Mouse (Mus musculus): Measurements from ENCODE around the gene Fam53b. TPM values are rescaled to one million over a fixed set of nuclear protein-coding genes. Genes with fewer than 3 reads are reported as not detected.

Gene Fam53b
- total RNA-seq, 2 experiments from 2014 or later, result 69.7 to 74.4 TPM

GRCm38 (mm10) chr7:132713483-132714126 is 100.1 kb downstream of the Fam53b start:
- DNase-seq (ENCODE audit: low spot score in 2 of 2), result no peak

- DNase-seq (ENCODE audit: low spot score in 2 of 2), result no peak
Observed at GRCm38 (mm10) chr7:132712956-132713355, 100.7 kb downstream of the Fam53b start.

DNA sequence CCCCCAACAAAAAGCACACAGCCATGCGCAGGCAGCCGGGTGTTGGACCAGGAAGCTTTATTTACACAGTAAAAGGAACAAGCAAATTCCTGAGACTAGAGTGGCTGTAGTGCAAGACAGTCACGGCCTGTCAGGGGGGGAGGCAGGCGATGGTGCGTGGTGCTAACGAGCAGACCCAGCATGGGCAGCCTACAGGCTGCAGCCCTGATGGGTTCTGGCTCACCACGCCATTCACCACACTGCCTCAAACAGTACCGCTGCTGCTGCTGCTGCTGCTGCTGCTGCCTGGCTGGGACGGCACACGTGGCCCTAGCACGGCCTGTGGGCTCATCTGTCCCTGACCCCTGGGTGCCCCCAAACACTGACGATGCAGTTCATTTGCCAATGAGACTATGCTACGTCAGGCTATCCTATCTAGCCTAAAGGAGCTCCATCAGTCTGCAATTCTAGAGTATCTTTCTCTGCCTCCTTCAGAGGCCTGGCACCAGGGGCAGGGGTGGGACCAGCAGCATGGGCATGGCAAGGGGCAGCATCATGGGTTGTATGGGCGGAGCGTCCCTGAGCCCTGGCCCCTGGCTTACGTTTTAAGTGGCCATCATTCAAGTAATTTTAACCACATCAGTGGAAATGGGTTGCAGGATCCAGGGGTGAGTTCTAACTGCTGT is 101.5 kb downstream of the Fam53b start:
- DNase-seq (ENCODE audit: low spot score in 2 of 2), result no peak

DNA sequence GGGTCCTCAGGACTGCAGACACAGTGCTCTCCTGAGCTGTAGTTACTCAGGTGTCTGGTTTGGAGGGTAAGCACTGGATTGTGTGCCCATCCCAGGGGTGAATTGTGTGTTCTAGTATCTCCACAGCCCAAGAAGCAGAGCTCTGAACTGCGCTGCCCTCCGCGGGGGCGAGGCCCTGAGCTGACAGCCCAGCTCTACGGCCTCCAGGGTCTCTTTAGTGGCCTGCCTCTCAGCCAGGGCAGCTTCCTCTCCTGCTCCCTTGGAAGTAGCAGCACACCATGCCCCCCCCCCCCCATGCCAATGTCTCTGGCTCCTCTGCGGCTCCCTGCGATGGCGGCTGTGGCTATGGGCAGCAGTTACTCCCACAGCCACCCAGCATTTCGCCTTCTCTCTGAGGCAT is 102.1 kb downstream of the Fam53b start:
- DNase-seq (ENCODE audit: low spot score in 2 of 2), result no peak

- DNase-seq (ENCODE audit: low spot score in 2 of 2), result no peak
Observed at GRCm38 (mm10) chr7:132705130-132705529, 108.6 kb downstream of the Fam53b start.

GRCm38 (mm10) chr7:132704310-132704875 is 109.3 kb downstream of the Fam53b start:
- DNase-seq (ENCODE audit: low spot score in 2 of 2), result no peak

DNA sequence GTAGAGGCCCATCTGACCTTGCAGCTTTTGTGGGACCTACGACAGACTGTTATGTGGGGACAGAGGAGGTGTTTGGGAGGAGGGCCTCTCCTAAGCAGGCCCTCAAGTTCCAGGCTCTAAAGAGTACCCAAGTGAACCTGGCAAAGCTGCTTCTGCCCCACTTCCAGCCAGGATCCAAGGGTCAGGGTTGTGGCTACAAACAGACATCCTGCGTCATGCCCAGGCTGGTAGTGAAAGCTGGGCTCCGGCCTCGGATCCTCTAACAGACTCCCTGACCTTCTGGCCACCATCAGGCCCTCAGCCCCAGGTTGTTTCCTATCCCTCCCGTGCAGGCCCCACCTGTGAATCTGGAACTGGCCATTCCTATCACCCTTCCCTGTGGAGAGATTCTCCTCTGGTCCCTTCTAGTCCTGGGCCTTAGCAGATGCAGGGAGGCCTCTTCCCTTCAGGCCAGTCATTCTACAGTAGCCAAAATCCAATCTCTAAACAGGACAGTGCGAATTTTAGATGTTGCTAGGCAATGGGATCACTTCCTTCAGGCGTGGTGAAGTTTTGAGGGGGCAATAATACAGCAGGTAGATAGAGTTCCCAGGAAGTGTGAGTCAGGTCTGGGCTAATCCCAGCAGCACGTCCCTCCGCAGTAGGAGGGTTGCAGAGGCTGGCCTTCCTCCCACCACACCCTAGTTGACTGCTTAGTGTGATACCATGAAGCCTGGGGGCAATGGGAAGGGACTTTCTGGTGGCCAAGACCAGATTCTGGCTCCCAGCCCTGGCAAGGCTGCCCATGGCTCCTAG is 110.0 kb downstream of the Fam53b start:
- DNase-seq (ENCODE audit: low spot score in 2 of 2), result no peak

GRCm38 (mm10) chr7:132702492-132703070 is 111.1 kb downstream of the Fam53b start:
- DNase-seq (ENCODE audit: low spot score in 2 of 2), result no peak

DNA sequence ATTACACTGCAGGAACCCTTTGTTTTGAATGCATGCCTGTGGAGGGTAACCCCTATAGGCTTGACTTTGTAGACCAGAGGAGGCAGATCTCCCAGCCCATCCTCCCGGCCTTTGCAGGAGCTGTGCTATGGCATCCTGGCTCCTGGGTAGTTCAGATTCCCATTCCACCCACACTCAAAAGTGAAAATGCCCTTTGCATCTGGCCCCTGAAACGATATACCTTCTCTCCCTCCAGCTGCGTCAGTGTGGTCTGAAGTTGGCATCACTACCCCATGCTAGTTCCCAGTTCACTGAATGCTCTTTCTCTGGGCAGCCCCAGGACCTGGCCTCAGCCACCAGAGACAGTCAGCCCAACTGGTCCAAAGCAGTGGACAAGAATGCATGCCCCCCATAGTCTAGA is 111.7 kb downstream of the Fam53b start:
- DNase-seq (ENCODE audit: low spot score in 2 of 2), result no peak

- no peak for DNase-seq (ENCODE audit: low spot score in 2 of 2)
Observed at GRCm38 (mm10) chr7:132701412-132701811, 112.3 kb downstream of the Fam53b start.

DNA sequence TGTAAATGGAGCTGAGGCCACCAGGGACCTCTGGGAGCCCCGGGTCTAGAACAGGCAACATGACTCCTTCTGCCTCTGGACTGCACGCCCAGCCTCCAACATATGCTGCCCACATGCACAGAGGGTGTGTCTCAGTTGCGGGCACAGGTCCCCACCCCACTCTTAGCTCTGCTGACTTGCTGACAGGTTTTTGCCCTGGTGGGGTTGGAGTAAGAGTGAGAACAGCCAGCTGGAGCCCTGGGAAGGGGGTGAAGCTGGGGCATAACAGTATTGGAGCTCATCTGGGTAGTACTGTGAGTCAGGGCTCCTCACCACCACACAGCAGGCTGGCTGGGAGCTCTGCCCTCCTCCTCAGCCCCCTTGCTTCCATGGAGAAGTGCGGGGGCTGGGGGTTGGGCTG is 113.6 kb downstream of the Fam53b start:
- no peak for DNase-seq (ENCODE audit: low spot score in 2 of 2)

- no peak for DNase-seq (ENCODE audit: low spot score in 2 of 2)
Observed at GRCm38 (mm10) chr7:132699639-132700038, 114.0 kb downstream of the Fam53b start.

- no peak for DNase-seq (ENCODE audit: low spot score in 2 of 2)
Observed at GRCm38 (mm10) chr7:132699165-132699564, 114.5 kb downstream of the Fam53b start.

DNA sequence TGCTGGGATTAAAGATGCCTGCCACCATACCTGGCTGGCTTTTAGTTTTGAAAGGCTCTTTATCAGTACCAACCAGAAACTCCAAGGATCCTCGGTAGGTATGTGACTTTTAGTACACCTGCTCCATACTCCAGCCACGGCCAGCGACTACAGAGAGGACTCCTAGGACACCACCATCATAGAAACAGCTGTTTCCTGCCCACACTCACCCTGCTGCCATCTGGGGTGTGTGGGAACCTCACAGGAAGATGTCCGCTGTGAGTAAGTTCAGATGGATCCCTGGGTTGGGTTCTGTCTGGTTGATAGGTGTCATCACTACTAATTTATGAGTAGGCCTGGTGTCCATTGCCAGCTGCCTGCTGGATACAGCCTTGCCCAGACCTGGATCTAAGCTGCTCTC is 114.9 kb downstream of the Fam53b start:
- DNase-seq (ENCODE audit: low spot score in 2 of 2), result no peak

GRCm38 (mm10) chr7:132697258-132697796 is 116.4 kb downstream of the Fam53b start:
- DNase-seq (ENCODE audit: low spot score in 2 of 2), result no peak

DNA sequence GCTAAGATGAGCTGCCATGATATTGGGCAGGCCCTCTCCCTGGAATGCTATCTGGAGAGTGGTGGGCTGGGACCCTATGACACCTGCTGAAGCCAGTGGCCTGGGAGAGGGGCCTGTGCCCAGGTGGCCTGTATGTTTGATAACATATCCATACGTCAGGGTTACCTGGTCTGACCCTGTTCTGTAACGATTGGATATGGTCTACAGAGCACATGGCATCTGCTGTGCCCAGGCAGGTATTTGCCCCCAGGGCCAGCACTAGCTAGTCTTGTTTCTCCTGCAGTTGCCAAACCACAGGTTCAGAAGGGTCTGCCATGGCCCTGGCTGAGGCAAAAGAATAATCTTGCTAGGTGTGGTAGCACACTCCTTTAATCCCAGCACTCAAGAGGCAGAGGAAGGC is 120.1 kb downstream of the Fam53b start:
- no peak for DNase-seq (ENCODE audit: low spot score in 2 of 2)

DNA sequence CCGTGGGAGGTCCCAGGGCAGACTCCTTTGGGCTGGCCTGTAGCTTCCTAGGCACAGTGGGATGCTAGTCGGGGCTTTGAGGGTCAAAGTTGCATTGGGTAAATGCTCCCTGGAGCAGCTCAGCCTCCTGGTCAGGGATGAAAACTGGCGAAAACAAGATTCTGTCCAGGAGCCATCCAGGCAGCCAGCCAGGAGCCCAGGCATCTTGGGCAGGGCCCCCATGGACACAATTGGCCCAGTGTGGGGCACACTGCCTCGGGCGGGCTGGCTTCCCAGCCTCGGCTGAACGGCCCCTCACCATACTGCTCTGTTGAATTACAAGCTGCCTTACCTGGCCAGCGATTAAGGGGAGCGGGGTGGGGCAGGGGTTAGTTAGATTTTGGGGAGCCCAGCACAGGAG is 121.0 kb downstream of the Fam53b start:
- DNase-seq (ENCODE audit: low spot score in 2 of 2), result no peak

DNA sequence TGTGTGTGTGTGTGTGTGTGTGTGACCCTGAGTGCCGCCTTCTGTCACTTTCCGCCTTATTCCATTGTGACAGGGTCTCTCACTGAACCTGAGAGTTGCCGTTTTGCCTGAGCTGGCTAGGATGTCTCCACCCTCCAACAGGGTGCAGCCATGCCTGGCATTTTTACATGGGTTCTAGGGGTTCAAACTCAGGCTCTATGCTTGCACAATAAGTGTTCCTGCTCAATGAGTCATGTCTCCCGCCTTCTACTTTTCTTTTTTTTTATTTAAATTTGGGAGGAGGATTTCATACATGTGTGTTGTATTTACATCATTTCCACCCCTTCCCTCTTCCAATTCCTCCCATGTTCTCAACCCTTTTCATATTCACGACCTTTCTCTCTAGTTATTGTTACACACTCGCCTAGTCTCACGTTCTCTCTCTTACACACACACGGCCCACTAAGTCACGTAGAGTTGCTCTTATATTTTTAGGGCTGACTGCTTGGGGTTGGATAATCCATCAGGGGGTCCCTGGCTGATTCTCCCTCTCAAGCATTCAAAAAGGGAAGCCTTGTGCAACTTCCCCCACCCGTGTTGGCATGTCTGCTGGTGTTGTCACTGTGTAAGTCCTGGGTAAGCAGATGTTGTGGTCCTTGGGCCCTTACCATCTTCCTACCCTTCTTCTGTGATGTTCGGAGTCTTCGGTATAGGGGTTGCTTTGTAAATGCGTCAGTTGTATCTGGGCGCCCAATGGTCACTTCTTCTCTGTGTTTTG is 122.8 kb downstream of the Fam53b start:
- DNase-seq (ENCODE audit: low spot score in 2 of 2), result no peak

- DNase-seq (ENCODE audit: low spot score in 2 of 2), result no peak
Observed at GRCm38 (mm10) chr7:132689722-132690121, 124.0 kb downstream of the Fam53b start.

DNA sequence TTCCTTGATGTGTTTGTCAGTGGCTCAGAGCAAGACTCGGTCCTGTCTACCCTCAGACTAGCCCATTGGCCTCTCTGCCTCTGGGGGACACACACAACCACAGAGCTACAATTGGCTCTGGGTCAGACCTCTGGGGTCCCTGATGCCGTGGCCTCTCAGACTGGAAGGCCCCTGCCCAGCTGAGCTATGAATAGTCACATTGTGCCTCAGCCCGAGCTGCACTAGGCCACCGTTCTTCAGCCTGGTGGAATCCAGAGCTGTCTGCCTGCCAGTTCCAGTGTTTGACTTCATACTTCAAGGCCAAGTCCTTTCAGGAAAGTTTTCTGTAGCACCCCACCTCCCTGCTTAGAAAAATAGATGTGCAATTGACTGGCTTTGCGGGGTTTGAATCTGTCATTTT is 125.0 kb downstream of the Fam53b start:
- DNase-seq (ENCODE audit: low spot score in 2 of 2), result no peak

DNA sequence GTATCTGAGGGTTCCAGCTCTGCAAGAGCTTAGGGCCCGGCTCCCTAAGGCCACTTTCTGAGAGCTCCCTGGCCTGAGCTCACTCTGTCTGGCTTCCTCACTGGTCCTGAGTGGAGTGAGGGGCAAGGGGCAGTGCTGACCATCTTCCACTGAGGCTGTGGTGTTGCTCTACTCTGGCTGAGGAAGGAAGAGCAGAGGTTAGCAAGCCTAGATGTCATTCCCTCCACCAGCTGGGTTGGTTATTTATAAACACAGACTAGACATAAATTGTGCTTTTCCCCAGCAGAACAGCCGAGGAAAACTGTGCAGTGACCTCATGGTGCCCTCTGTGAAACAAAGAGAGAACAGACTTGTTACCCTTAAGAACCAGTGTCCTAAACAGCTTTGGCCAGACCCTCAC is 125.8 kb downstream of the Fam53b start:
- no peak for DNase-seq (ENCODE audit: low spot score in 2 of 2)
